ENCODE assay signal across 10 mouse cellular contexts in the genomic region with DNA sequence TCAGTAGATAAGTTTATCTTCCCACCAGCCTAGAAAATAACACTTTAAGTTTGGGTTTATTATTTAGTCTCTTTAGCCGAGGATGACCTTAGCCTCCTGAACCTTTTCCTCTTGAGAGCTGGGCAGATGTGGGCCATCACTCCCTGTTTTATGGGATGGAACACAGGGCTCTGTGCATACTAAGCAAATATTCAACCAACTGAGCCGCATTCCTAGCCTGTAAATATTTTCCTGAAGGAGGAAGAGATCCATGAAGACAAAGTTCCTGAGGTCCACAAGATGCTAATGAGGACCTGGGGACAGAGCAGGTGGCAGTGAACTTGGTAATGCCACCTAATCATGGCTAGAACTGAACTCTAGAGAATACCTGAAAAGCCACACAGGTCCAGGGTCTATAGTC.
"Had no signal": no experiment of that assay in that cellular context is flagged by ENCODE, and none has a peak within 500 bp of the region (broad histone marks: within the 10 kb centered on the region; RNA-seq: fewer than 3 reads in every experiment).

No protein-coding gene starts in this region.

- H3K4me1 ChIP-seq: hindbrain, embryonic 12.5 days; midbrain, embryonic 12.5 days; neural tube, embryonic 13.5 days had no signal

- H3K36me3 ChIP-seq: hindbrain, embryonic 12.5 days; limb, embryonic 15.5 days; liver, embryonic 12.5 days; midbrain, embryonic 12.5 days; neural tube, embryonic 13.5 days had no signal

- DNase-seq: right cerebral cortex, postnatal 14 days; thymus, postnatal 4 days had no signal

- H3K4me2 ChIP-seq: hindbrain, embryonic 12.5 days; limb, embryonic 15.5 days; liver, embryonic 12.5 days; midbrain, embryonic 12.5 days; neural tube, embryonic 13.5 days had no signal

- H3K9ac ChIP-seq: hindbrain, embryonic 12.5 days; limb, embryonic 15.5 days; liver, embryonic 12.5 days; midbrain, embryonic 12.5 days; neural tube, embryonic 13.5 days had no signal

- H3K4me3 ChIP-seq: hindbrain, embryonic 12.5 days; left cerebral cortex, adult 2 months; limb, embryonic 15.5 days; liver, embryonic 12.5 days; midbrain, embryonic 12.5 days; neural tube, embryonic 13.5 days had no signal

- ATAC-seq: hindbrain, embryonic 16.5 days; liver, embryonic 12.5 days; midbrain, embryonic 16.5 days had no signal

- H3K9me3 ChIP-seq: hindbrain, embryonic 12.5 days; limb, embryonic 15.5 days; liver, embryonic 12.5 days; midbrain, embryonic 12.5 days; neural tube, embryonic 13.5 days had no signal

- H3K27ac ChIP-seq: hindbrain, embryonic 12.5 days; left cerebral cortex, adult 2 months; limb, embryonic 15.5 days; liver, embryonic 12.5 days; midbrain, embryonic 12.5 days; neural tube, embryonic 13.5 days had no signal

- H3K27me3 ChIP-seq: hindbrain, embryonic 12.5 days; limb, embryonic 15.5 days; liver, embryonic 12.5 days; midbrain, embryonic 12.5 days; neural tube, embryonic 13.5 days had no signal
